Comparison of ENCODE assay signal across 21 mouse cellular contexts in the genomic region with DNA sequence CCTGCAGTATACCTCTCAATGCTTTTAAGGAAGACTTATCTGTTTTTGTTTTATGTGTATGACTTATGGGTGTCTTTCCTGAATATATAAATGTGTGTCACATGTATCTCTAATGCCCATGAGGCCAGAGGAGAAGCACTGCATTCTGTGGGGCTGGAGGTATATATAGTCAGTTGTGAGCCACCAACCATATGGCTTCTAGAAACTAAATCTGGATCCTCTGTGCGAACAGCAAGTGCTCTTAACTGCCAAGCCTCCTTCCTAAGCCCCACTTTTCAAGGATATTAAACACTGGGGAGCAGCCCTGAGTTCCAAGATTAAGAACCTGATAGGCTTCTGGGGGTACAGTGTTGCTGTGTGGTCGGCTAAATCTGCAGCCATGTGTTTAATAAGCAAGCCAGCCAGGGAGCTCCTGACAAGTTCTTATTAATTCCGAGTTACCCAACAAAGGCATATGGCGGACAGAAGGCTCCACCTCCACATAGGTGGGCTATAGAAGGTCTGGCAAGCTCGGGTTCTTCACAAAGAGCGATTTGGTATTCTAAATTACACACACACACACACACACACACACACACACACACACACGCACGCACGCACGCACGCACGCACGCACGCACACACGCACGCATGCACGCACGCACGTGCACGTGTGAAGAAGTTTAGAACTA. TPM values are rescaled to one million over a fixed set of nuclear protein-coding genes. Genes with fewer than 3 reads are reported as not detected.
DNase-seq lines count a peak whose midpoint lies in the region; TF ChIP-seq lines count a peak whose summit lies in the region.
"Had no signal": no experiment of that assay in that cellular context is flagged by ENCODE, and none has a peak within 500 bp of the region (broad histone marks: within the 10 kb centered on the region; RNA-seq: fewer than 3 reads in every experiment).

No protein-coding gene starts in this region.

- no peak overlapping the region for H3K4me3 ChIP-seq in layer of hippocampus, adult 2 months
- H3K4me3 ChIP-seq: erythroblast, embryonic 14.5 days; forebrain, embryonic 15.5 days; heart, embryonic 10.5 days; liver, embryonic 12.5 days; lung, embryonic 15.5 days; midbrain, embryonic 13.5 days had no signal

- DNase-seq in layer of hippocampus, adult 2 months (ENCODE audit: low spot score in 2 of 2) = peak; percentile 39 to 52
- no peak for DNase-seq in layer of hippocampus, adult 9-10 months (ENCODE audit: low spot score)
- DNase-seq in frontal cortex, postnatal 25 days (ENCODE audit: low spot score in 2 of 2) = peak; percentile 15 to 25
- peak; percentile 16 to 68 for DNase-seq in left cerebral cortex, adult 9 months (ENCODE audit: low spot score in 2 of 2)
- DNase-seq in right cerebral cortex, postnatal 36 days (ENCODE audit: low spot score in 2 of 2) = peak; percentile 22 to 45
- DNase-seq in lung, postnatal 10 days = no peak
- DNase-seq in heart, postnatal 4 days = no peak
- DNase-seq: adrenal gland, postnatal 10 days; B cell, adult 2 months; cerebellum, adult 2 months; gastrocnemius, postnatal 25 days; heart, postnatal 10 days had no signal

- no peak for TF ChIP-seq CTCF in layer of hippocampus, adult 2 months (conservative IDR thresholded peaks at IDR 0.05)

- H3K27ac ChIP-seq in layer of hippocampus, adult 2 months = no peak overlapping the region
- H3K27ac ChIP-seq: forebrain, embryonic 15.5 days; heart, embryonic 10.5 days; hindbrain, embryonic 14.5 days; kidney, postnatal 0 days; liver, embryonic 12.5 days; lung, embryonic 15.5 days; midbrain, embryonic 13.5 days had no signal

RNA-seq across cellular contexts. Expression of a gene that starts 12.5 kb away (rescaled TPM):
- not detected for total RNA-seq in layer of hippocampus, adult 2 months (2021)
- under 1 TPM; 0.31 to 0.32 TPM for total RNA-seq in heart, postnatal 4 days (2021)
- total RNA-seq: megakaryocyte progenitor cell, adult 5-6 weeks had no signal

RNA-seq across cellular contexts. Expression of a gene that starts 25.9 kb away (rescaled TPM):
- 1 to 10 TPM; 3.2 to 3.7 TPM for total RNA-seq in layer of hippocampus, adult 2 months (2021)
- 10 to 100 TPM; 22.6 to 23.1 TPM for total RNA-seq in heart, postnatal 4 days (2021)

Comparison
In these comparisons a context has a peak if more than half of its experiments do, and no peak if none do; other contexts are left out.
1. DNase-seq: peak in layer of hippocampus, adult 2 months (2 of 2), frontal cortex, postnatal 25 days (2 of 2), left cerebral cortex, adult 9 months (2 of 2) and right cerebral cortex, postnatal 36 days (2 of 2); none in layer of hippocampus, adult 9-10 months (single experiment), lung, postnatal 10 days (single experiment) and heart, postnatal 4 days (single experiment).
2. RNA of a gene that starts 25.9 kb away (total RNA-seq): 22.6 to 23.1 TPM in heart, postnatal 4 days; 3.2 to 3.7 TPM in layer of hippocampus, adult 2 months; every median in the first group is over 4 times any median in the second.